Mouse (Mus musculus): ENCODE data around the gene Fbxw4. TPM values are rescaled to one million over a fixed set of nuclear protein-coding genes. Genes with fewer than 3 reads are reported as not detected.

Fbxw4 gene
- total RNA-seq, 2 experiments from 2014 or later, result 5.5 to 33.0 TPM

GRCm38 (mm10) chr19:45584856-45585620 is 75.1 kb downstream of the Fbxw4 start:
- ATAC-seq (replicated peaks; ENCODE audit: low FRiP score, low TSS enrichment, poor library complexity, severe bottlenecking), result no peak

GRCm38 (mm10) chr19:45583136-45583535 is 77.0 kb downstream of the Fbxw4 start:
- no peak for ATAC-seq (replicated peaks; ENCODE audit: low FRiP score, low TSS enrichment, poor library complexity, severe bottlenecking)

GRCm38 (mm10) chr19:45582161-45582560 is 78.0 kb downstream of the Fbxw4 start:
- ATAC-seq (replicated peaks; ENCODE audit: low FRiP score, low TSS enrichment, poor library complexity, severe bottlenecking), result no peak

GRCm38 (mm10) chr19:45581257-45581656 is 78.9 kb downstream of the Fbxw4 start:
- peak; percentile 80 for ATAC-seq (replicated peaks; ENCODE audit: low FRiP score, low TSS enrichment, poor library complexity, severe bottlenecking)

GRCm38 (mm10) chr19:45580235-45580634 is 79.9 kb downstream of the Fbxw4 start:
- ATAC-seq (replicated peaks; ENCODE audit: low FRiP score, low TSS enrichment, poor library complexity, severe bottlenecking), result no peak

- no peak for ATAC-seq (replicated peaks; ENCODE audit: low FRiP score, low TSS enrichment, poor library complexity, severe bottlenecking)
Measured at GRCm38 (mm10) chr19:45579416-45579815, 80.7 kb downstream of the Fbxw4 start.

GRCm38 (mm10) chr19:45578976-45579375 is 81.1 kb downstream of the Fbxw4 start:
- no peak for ATAC-seq (replicated peaks; ENCODE audit: low FRiP score, low TSS enrichment, poor library complexity, severe bottlenecking)

GRCm38 (mm10) chr19:45577141-45577750 is 82.9 kb downstream of the Fbxw4 start:
- ATAC-seq (replicated peaks; ENCODE audit: low FRiP score, low TSS enrichment, poor library complexity, severe bottlenecking), result no peak

- no peak for ATAC-seq (replicated peaks; ENCODE audit: low FRiP score, low TSS enrichment, poor library complexity, severe bottlenecking)
Measured at GRCm38 (mm10) chr19:45575632-45576001, 84.5 kb downstream of the Fbxw4 start.

GRCm38 (mm10) chr19:45574941-45575631 is 85.0 kb downstream of the Fbxw4 start:
- ATAC-seq (replicated peaks; ENCODE audit: low FRiP score, low TSS enrichment, poor library complexity, severe bottlenecking), result no peak

- 0 out of 2 replicates have a peak, but pooled peaks have one; percentile 5 for ATAC-seq (replicated peaks; ENCODE audit: low FRiP score, low TSS enrichment, poor library complexity, severe bottlenecking)
Measured at GRCm38 (mm10) chr19:45574339-45574898, 85.7 kb downstream of the Fbxw4 start.

GRCm38 (mm10) chr19:45573861-45574267 is 86.2 kb downstream of the Fbxw4 start:
- ATAC-seq (replicated peaks; ENCODE audit: low FRiP score, low TSS enrichment, poor library complexity, severe bottlenecking), result peak; percentile 77

GRCm38 (mm10) chr19:45573033-45573432 is 87.1 kb downstream of the Fbxw4 start:
- ATAC-seq (replicated peaks; ENCODE audit: low FRiP score, low TSS enrichment, poor library complexity, severe bottlenecking), result peak; percentile 61

- no peak for ATAC-seq (replicated peaks; ENCODE audit: low FRiP score, low TSS enrichment, poor library complexity, severe bottlenecking)
Measured at GRCm38 (mm10) chr19:45567367-45567766, 92.7 kb downstream of the Fbxw4 start.

GRCm38 (mm10) chr19:45565925-45566715 is 94.0 kb downstream of the Fbxw4 start:
- ATAC-seq (replicated peaks; ENCODE audit: low FRiP score, low TSS enrichment, poor library complexity, severe bottlenecking), result no peak

GRCm38 (mm10) chr19:45560153-45560890 is 99.8 kb downstream of the Fbxw4 start, which contains the start of the genes Poll and Gm17018:
Poll (minus strand) TSS chr19:45560531.
Gm17018 (plus strand) TSS chr19:45560615.
- ATAC-seq (replicated peaks; ENCODE audit: low FRiP score, low TSS enrichment, poor library complexity, severe bottlenecking), result peak; percentile 86

GRCm38 (mm10) chr19:45554136-45554535 is 106.0 kb downstream of the Fbxw4 start:
- ATAC-seq (replicated peaks; ENCODE audit: low FRiP score, low TSS enrichment, poor library complexity, severe bottlenecking), result no peak

- no peak for ATAC-seq (replicated peaks; ENCODE audit: low FRiP score, low TSS enrichment, poor library complexity, severe bottlenecking)
Measured at GRCm38 (mm10) chr19:45552187-45552586, 107.9 kb downstream of the Fbxw4 start.

GRCm38 (mm10) chr19:45549948-45550347 is 110.2 kb downstream of the Fbxw4 start:
- no peak for ATAC-seq (replicated peaks; ENCODE audit: low FRiP score, low TSS enrichment, poor library complexity, severe bottlenecking)

Measured in megakaryocyte-erythroid progenitor cell, adult 5-6 weeks (primary cell).